Mouse (Mus musculus) right cerebral cortex, postnatal 36 days (tissue): ENCODE results near the gene Olfr114.

ENCODE experiments used
- DNase-seq, 2 experiments: peaks; one replicate each; pipeline ENCODE4 v3.0.0; 2022; ENCODE audit warnings: low spot score in 2 of 2, mixed read lengths in 1 of 2

Gene Olfr114

GRCm38 (mm10) chr17:37592643-37593042 is at the start of gene Olfr114:
Olfr114 (minus strand) TSS chr17:37592743.
- DNase-seq, result no peak

DNA sequence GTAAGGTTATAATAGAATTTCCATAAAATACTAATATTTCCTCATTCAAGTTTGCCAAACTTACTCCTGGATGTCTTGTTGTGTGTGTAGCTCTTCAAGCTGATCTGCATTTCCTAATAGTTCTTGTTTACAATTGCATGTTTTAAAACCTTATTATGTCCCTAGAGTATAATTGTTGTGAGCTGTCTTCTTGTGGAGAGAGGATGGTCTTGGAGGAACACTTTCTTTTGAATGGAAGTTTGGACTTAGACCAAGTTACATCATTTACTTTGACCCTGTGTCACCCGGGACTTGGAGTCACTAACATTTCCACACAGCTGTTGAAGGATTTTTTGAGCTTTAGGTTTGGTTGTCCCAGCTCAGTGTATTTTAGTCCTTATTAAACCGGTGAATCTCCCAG is 34.5 kb upstream of the Olfr114 start, which contains the start of the genes Olfr115 and Olfr116:
TSS of gene Olfr115 (minus strand) at position 101 of the 400 bp plus-strand sequence.
TSS of gene Olfr116 (minus strand) at position 191 of the 400 bp plus-strand sequence.
- DNase-seq, result no peak

DNA sequence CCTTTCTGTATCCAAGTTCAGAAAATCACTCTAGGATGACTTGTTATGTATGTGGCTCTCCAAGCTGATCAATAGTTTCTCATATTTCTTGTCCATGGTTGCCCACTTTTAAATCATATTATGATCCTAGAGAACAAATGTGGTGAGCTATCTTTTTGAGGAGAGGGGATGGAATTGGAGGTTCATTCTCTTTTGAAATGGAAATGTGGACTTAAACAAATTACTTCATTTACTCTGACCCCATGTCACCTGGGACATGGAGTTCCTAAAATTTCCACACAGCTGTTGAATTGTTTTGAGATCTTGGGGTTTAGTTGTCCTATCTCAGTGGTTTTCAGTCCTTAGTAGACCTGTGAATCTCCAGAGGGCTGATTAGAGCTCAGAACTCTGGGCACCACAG is 15.0 kb downstream of the Olfr114 start, which contains the start of gene Olfr113:
TSS of gene Olfr113 (minus strand) at position 101 of the 400 bp plus-strand sequence.
- no peak for DNase-seq

- no peak for DNase-seq
Measured at GRCm38 (mm10) chr17:37569351-37569750, 23.2 kb downstream of the Olfr114 start, which contains the start of gene Olfr112. Olfr112 (minus strand) TSS chr17:37569451.

DNA sequence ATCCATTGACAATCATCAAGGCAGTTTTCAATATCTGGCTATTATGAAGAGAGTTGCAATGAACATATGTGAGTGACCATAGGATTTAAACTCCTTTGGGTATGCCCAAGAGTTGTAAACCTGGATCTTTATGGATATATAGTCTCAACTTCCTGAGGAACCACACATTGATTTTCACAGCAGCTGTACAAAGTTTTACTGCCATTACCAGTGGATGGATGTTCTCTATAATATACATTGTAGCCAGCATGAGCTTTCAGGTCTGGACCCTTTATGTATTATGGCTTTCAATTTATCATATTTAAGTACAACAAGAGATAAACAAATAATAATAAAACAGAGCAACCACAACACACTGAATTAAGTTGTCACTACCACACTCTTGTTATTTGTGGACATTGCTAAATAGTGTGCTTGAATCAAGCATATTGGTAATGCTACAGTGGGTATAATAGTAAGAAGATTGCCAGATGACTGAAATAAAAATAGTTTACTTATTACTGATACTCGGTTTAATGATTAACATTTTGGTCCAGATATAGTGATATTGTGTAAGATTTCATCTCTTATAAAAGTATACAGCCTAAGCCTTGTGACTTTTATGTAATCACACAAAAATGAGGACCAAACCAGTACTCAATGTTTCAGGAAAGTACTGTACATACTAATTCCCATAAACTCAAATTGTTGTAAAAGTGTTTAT is 33.5 kb downstream of the Olfr114 start:
- DNase-seq, result no peak

DNA sequence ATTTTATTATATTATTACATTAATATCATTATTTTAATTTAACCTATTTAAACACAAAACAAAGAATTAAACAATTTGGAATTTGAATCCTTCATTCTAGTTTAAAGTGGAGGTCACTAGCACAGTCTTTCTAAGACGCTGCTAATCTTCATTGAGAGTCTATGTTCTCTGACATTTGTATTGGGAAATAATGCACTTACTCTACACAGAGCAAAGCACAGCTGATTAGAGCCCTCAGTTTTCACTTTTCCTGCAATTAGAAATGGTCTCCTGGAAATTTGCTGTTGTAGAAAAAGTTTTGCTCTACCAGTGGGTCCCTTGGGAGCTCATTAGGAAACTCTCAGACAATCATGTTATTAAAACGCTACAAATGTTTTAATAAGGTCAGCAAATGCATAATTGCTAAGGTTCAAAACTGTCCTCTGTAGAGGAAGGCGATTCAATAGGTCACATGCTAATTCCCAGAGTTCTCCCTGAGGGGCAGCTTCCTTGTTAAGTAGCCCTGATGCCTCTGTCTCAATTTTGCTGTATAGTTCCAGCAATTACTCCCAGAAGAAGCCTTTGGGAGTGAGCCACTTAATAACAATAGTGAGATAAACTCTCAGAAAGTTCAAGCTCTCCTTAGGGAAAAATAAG is 48.6 kb downstream of the Olfr114 start:
- DNase-seq, result no peak

- DNase-seq, result no peak
Measured at GRCm38 (mm10) chr17:37541454-37542119, 51.0 kb downstream of the Olfr114 start.
